Mouse (Mus musculus): Measurements from ENCODE around the gene Mgp. TPM values are rescaled to one million over a fixed set of nuclear protein-coding genes. Genes with fewer than 3 reads are reported as not detected.

Gene Mgp
- polyA plus RNA-seq, 1 experiment from 2014 or later = 3.1 TPM

DNA sequence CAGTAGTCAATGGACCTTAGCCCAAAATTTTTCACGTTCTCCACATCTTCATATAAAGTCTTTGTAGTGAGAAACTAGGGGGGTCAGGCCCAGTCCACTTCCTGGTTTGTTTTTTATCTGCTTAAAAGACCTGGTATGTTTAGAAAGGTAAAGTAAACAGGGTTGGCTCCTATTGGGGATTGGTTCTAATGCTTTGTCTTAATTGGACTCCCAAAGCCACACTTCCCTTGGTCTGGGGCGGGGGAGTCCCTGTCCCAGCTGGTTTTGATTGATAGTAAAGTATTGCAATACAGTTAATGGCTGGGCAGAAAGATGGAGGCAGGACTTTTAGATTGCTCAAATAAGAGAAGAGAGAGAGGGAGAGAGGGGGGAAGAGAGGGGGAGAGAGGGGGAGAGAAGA, 25.4 kb upstream of the Mgp start:
- no peaks in the 10 kb centered on the region for H3K9me3 ChIP-seq (ENCODE audit: control insufficient read depth, low read length)
- no peak overlapping the region for H3K9ac ChIP-seq (replicated peaks; ENCODE audit: low read depth, low read length)
- WGBS = 87% methylated on average over 2 of the region's 2 CpGs
- H3K27ac ChIP-seq (ENCODE audit: low read depth, low read length) = no peak overlapping the region
- H3K4me3 ChIP-seq (ENCODE audit: low read depth, low read length) = no peak overlapping the region
- ATAC-seq (ENCODE audit: low read depth) = no peak
- H3K4me2 ChIP-seq (ENCODE audit: low read depth, low read length) = no peak overlapping the region
- no peaks in the 10 kb centered on the region for H3K4me1 ChIP-seq (ENCODE audit: control insufficient read depth, insufficient read depth, low read length)
- no peaks in the 10 kb centered on the region for H3K27me3 ChIP-seq (ENCODE audit: control insufficient read depth, insufficient read depth, low read length)
- no peaks in the 10 kb centered on the region for H3K36me3 ChIP-seq (ENCODE audit: control insufficient read depth, insufficient read depth, low read length)

DNA sequence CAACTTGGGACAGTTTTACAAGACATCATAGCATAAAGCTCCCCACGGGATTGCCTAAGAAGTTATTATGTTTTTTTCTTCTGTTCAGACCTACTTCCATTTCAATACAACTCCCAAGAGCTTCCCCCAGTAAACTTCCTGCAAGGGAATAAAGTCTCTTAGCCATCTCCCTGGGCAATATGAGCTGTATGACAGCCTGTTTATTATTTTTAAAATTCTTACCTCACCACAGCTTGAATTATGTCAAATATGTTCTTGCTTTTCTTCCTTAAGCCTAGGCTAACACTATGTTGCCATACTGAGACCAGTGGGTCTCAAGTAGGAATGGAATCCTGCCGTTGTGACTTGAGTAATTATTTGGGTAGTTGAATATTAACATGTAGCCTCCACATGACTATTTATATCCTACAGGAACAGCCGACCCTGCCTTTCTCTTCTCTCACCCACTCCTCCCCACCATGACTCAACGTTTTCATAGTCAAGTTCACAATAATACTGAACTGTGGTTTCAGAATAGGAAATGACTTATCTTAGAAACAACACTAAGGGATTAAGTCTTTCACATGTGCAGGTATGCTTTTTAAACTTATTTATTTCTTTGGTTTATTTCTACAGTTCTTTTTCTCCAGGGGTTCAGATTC, 24.9 kb upstream of the Mgp start:
- 82% methylated on average over 4 of the region's 4 CpGs for WGBS
- ATAC-seq (ENCODE audit: low read depth) = no peak
- Histone ChIP-seq H3K36me3 (ENCODE audit: control insufficient read depth, insufficient read depth, low read length) (no peaks in the 10 kb centered on the region), H3K9ac (replicated peaks; ENCODE audit: low read depth, low read length) (no peak overlapping the region), H3K27ac (ENCODE audit: low read depth, low read length) (no peak overlapping the region), H3K4me2 (ENCODE audit: low read depth, low read length) (no peak overlapping the region), H3K27me3 (ENCODE audit: control insufficient read depth, insufficient read depth, low read length) (no peaks in the 10 kb centered on the region), H3K4me1 (ENCODE audit: control insufficient read depth, insufficient read depth, low read length) (no peaks in the 10 kb centered on the region), H3K4me3 (ENCODE audit: low read depth, low read length) (no peak overlapping the region), H3K9me3 (ENCODE audit: control insufficient read depth, low read length) (no peaks in the 10 kb centered on the region)

DNA sequence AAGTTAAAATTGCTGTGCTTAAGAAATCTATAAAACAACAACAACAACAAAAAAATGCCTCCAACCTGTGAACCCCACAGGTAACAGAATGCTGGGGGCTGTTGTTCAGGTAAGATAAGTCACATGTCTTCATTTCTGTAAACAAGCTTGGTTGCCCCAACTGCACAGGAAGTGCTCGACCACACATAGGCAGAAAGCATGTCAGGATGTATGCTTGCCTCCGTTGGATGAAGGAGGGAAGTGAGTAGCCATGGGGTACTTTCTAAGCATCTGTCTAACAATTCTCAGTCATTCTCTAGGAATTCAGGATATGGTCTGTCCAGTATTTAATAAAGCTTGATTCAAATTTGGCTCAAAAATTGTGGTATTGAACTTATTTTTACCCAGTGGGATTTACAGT, 23.3 kb upstream of the Mgp start:
- Histone ChIP-seq H3K9me3 (ENCODE audit: control insufficient read depth, low read length) (no peaks in the 10 kb centered on the region), H3K4me1 (ENCODE audit: control insufficient read depth, insufficient read depth, low read length) (no peaks in the 10 kb centered on the region), H3K27ac (ENCODE audit: low read depth, low read length) (no peak overlapping the region), H3K27me3 (ENCODE audit: control insufficient read depth, insufficient read depth, low read length) (no peaks in the 10 kb centered on the region), H3K9ac (replicated peaks; ENCODE audit: low read depth, low read length) (no peak overlapping the region), H3K4me3 (ENCODE audit: low read depth, low read length) (no peak overlapping the region), H3K36me3 (ENCODE audit: control insufficient read depth, insufficient read depth, low read length) (no peaks in the 10 kb centered on the region), H3K4me2 (ENCODE audit: low read depth, low read length) (no peak overlapping the region)
- 84% methylated on average over 2 of the region's 2 CpGs for WGBS
- ATAC-seq (ENCODE audit: low read depth) = no peak

DNA sequence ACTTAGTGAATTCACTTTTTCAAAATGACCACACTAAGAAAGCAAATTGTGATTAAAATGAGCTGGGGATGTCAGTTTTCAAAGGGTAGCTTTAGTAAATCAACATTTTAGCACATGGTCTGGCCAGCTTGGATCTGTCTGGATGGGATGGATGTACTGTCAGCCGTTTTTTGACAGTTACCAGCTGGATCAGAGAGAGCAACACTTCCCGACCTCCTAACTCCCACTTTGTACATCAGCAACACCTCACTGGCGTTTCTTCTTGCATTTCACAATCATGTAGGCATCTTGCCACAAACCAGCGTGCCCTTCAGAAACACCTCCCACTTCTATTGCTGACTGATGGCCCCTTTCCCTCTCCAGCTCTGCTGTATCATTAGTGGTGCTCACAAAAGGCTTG, 22.6 kb upstream of the Mgp start:
- Histone ChIP-seq H3K4me3 (ENCODE audit: low read depth, low read length) (no peak overlapping the region), H3K36me3 (ENCODE audit: control insufficient read depth, insufficient read depth, low read length) (no peaks in the 10 kb centered on the region), H3K9me3 (ENCODE audit: control insufficient read depth, low read length) (no peaks in the 10 kb centered on the region), H3K27ac (ENCODE audit: low read depth, low read length) (no peak overlapping the region), H3K4me2 (ENCODE audit: low read depth, low read length) (no peak overlapping the region), H3K9ac (replicated peaks; ENCODE audit: low read depth, low read length) (no peak overlapping the region), H3K27me3 (ENCODE audit: control insufficient read depth, insufficient read depth, low read length) (no peaks in the 10 kb centered on the region), H3K4me1 (ENCODE audit: control insufficient read depth, insufficient read depth, low read length) (no peaks in the 10 kb centered on the region)
- ATAC-seq (ENCODE audit: low read depth) = no peak
- whole genome bisulfite sequencing = 69% methylated on average over 4 of the region's 4 CpGs

- H3K36me3 ChIP-seq (ENCODE audit: control insufficient read depth, insufficient read depth, low read length) = no peaks in the 10 kb centered on the region
- 87% methylated on average over 4 of the region's 4 CpGs for WGBS
- H3K4me1 ChIP-seq (ENCODE audit: control insufficient read depth, insufficient read depth, low read length) = no peaks in the 10 kb centered on the region
- H3K4me3 ChIP-seq (ENCODE audit: low read depth, low read length) = no peak overlapping the region
- no peak overlapping the region for H3K27ac ChIP-seq (ENCODE audit: low read depth, low read length)
- H3K27me3 ChIP-seq (ENCODE audit: control insufficient read depth, insufficient read depth, low read length) = no peaks in the 10 kb centered on the region
- H3K9me3 ChIP-seq (ENCODE audit: control insufficient read depth, low read length) = no peaks in the 10 kb centered on the region
- no peak overlapping the region for H3K4me2 ChIP-seq (ENCODE audit: low read depth, low read length)
- ATAC-seq (ENCODE audit: low read depth) = no peak
- no peak overlapping the region for H3K9ac ChIP-seq (replicated peaks; ENCODE audit: low read depth, low read length)
Observed at GRCm38 (mm10) chr6:136897789-136898188, 22.2 kb upstream of the Mgp start.

- Histone ChIP-seq H3K4me3 (ENCODE audit: low read depth, low read length) (no peak overlapping the region), H3K36me3 (ENCODE audit: control insufficient read depth, insufficient read depth, low read length) (no peaks in the 10 kb centered on the region), H3K27me3 (ENCODE audit: control insufficient read depth, insufficient read depth, low read length) (no peaks in the 10 kb centered on the region), H3K4me1 (ENCODE audit: control insufficient read depth, insufficient read depth, low read length) (no peaks in the 10 kb centered on the region), H3K9ac (replicated peaks; ENCODE audit: low read depth, low read length) (no peak overlapping the region), H3K9me3 (ENCODE audit: control insufficient read depth, low read length) (no peaks in the 10 kb centered on the region), H3K27ac (ENCODE audit: low read depth, low read length) (no peak overlapping the region), H3K4me2 (ENCODE audit: low read depth, low read length) (no peak overlapping the region)
- ATAC-seq (ENCODE audit: low read depth) = no peak
- WGBS = 67% methylated on average over 15 of the region's 15 CpGs
Observed at GRCm38 (mm10) chr6:136894532-136895339, 19.1 kb upstream of the Mgp start.

GRCm38 (mm10) chr6:136892002-136892401, 16.4 kb upstream of the Mgp start:
- no peaks in the 10 kb centered on the region for H3K4me1 ChIP-seq (ENCODE audit: control insufficient read depth, insufficient read depth, low read length)
- no peak overlapping the region for H3K9ac ChIP-seq (replicated peaks; ENCODE audit: low read depth, low read length)
- no peak overlapping the region for H3K27ac ChIP-seq (ENCODE audit: low read depth, low read length)
- H3K9me3 ChIP-seq (ENCODE audit: control insufficient read depth, low read length) = no peaks in the 10 kb centered on the region
- no peaks in the 10 kb centered on the region for H3K27me3 ChIP-seq (ENCODE audit: control insufficient read depth, insufficient read depth, low read length)
- 92% methylated on average over 2 of the region's 2 CpGs for WGBS
- H3K4me2 ChIP-seq (ENCODE audit: low read depth, low read length) = no peak overlapping the region
- no peaks in the 10 kb centered on the region for H3K36me3 ChIP-seq (ENCODE audit: control insufficient read depth, insufficient read depth, low read length)
- ATAC-seq (ENCODE audit: low read depth) = no peak
- H3K4me3 ChIP-seq (ENCODE audit: low read depth, low read length) = no peak overlapping the region

GRCm38 (mm10) chr6:136889554-136889953, 13.9 kb upstream of the Mgp start:
- no peak overlapping the region for H3K27ac ChIP-seq (ENCODE audit: low read depth, low read length)
- ATAC-seq (ENCODE audit: low read depth) = no peak
- no peak overlapping the region for H3K9ac ChIP-seq (replicated peaks; ENCODE audit: low read depth, low read length)
- no peak overlapping the region for H3K4me3 ChIP-seq (ENCODE audit: low read depth, low read length)
- WGBS = 95% methylated on average over 6 of the region's 6 CpGs
- no peak overlapping the region for H3K4me2 ChIP-seq (ENCODE audit: low read depth, low read length)
- no peaks in the 10 kb centered on the region for H3K36me3 ChIP-seq (ENCODE audit: control insufficient read depth, insufficient read depth, low read length)
- no peaks in the 10 kb centered on the region for H3K9me3 ChIP-seq (ENCODE audit: control insufficient read depth, low read length)
- no peaks in the 10 kb centered on the region for H3K27me3 ChIP-seq (ENCODE audit: control insufficient read depth, insufficient read depth, low read length)
- no peaks in the 10 kb centered on the region for H3K4me1 ChIP-seq (ENCODE audit: control insufficient read depth, insufficient read depth, low read length)

GRCm38 (mm10) chr6:136889067-136889466, 13.4 kb upstream of the Mgp start:
- Histone ChIP-seq H3K4me2 (ENCODE audit: low read depth, low read length) (no peak overlapping the region), H3K27ac (ENCODE audit: low read depth, low read length) (no peak overlapping the region), H3K9me3 (ENCODE audit: control insufficient read depth, low read length) (no peaks in the 10 kb centered on the region), H3K9ac (replicated peaks; ENCODE audit: low read depth, low read length) (no peak overlapping the region), H3K27me3 (ENCODE audit: control insufficient read depth, insufficient read depth, low read length) (no peaks in the 10 kb centered on the region), H3K4me3 (ENCODE audit: low read depth, low read length) (no peak overlapping the region), H3K4me1 (ENCODE audit: control insufficient read depth, insufficient read depth, low read length) (no peaks in the 10 kb centered on the region), H3K36me3 (ENCODE audit: control insufficient read depth, insufficient read depth, low read length) (no peaks in the 10 kb centered on the region)
- WGBS = 87% methylated on average over 6 of the region's 6 CpGs
- no peak for ATAC-seq (ENCODE audit: low read depth)
